27 mouse cellular contexts compared by ENCODE assay signal in the genomic region with DNA sequence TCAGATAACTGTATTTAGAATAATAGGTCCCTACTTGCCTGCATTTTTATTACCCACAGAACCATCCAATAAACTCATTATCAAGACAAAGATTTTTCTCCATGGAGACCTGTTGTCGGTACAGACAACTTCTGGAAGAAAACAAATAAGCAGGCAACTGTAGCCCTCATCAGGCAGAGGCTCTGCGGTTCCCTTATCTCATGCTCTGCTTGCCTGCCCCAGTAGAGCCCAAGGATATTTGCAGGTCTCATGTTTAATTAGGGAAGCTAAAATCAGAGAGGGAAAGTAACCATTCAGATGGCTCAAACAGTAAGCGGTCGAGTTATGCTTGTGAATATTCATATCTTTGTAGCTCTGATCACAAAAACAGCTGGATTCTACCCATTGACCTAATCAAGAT.
"Had no signal": no experiment of that assay in that cellular context is flagged by ENCODE, and none has a peak within 500 bp of the region (broad histone marks: within the 10 kb centered on the region; RNA-seq: fewer than 3 reads in every experiment).

No protein-coding gene starts in this region.

- H3K36me3 ChIP-seq: limb, embryonic 10.5 days; limb, embryonic 12.5 days; limb, embryonic 13.5 days; limb, embryonic 15.5 days; liver, embryonic 12.5 days; liver, embryonic 13.5 days; liver, embryonic 15.5 days; lung, embryonic 15.5 days; midbrain, embryonic 10.5 days; midbrain, embryonic 12.5 days; midbrain, embryonic 13.5 days; midbrain, embryonic 15.5 days had no signal

- H3K27me3 ChIP-seq: limb, embryonic 12.5 days; limb, embryonic 13.5 days; limb, embryonic 15.5 days; liver, embryonic 12.5 days; liver, embryonic 13.5 days; liver, embryonic 15.5 days; lung, embryonic 15.5 days; midbrain, embryonic 12.5 days; midbrain, embryonic 13.5 days; midbrain, embryonic 15.5 days had no signal

- DNase-seq: left cerebral cortex, postnatal 4 days; liver; liver, embryonic 13.5 days; liver, postnatal 0 days; lung, adult 18-20 months; lung, adult 2 months; lung, embryonic 14.5 days; lung, postnatal 10 days; lung, postnatal 14 days; lung, postnatal 36 days; lung, postnatal 4 days; midbrain, embryonic 14.5 days had no signal

- H3K27ac ChIP-seq: limb, embryonic 10.5 days; limb, embryonic 12.5 days; limb, embryonic 13.5 days; limb, embryonic 15.5 days; liver, embryonic 12.5 days; liver, embryonic 13.5 days; liver, embryonic 14.5 days; liver, embryonic 15.5 days; lung, embryonic 15.5 days; macrophage; midbrain, embryonic 10.5 days; midbrain, embryonic 12.5 days; midbrain, embryonic 13.5 days; midbrain, embryonic 15.5 days had no signal

- H3K4me3 ChIP-seq: limb, embryonic 10.5 days; limb, embryonic 12.5 days; limb, embryonic 13.5 days; limb, embryonic 15.5 days; liver, embryonic 12.5 days; liver, embryonic 13.5 days; liver, embryonic 15.5 days; lung, embryonic 15.5 days; megakaryocyte, embryonic 14.5 days; midbrain, embryonic 10.5 days; midbrain, embryonic 12.5 days; midbrain, embryonic 13.5 days; midbrain, embryonic 15.5 days; myocyte had no signal

- H3K9me3 ChIP-seq: limb, embryonic 10.5 days; limb, embryonic 15.5 days; liver, embryonic 12.5 days; liver, embryonic 13.5 days; liver, embryonic 15.5 days; lung, embryonic 15.5 days; midbrain, embryonic 10.5 days; midbrain, embryonic 12.5 days; midbrain, embryonic 13.5 days; midbrain, embryonic 15.5 days had no signal

- H3K9ac ChIP-seq: limb, embryonic 12.5 days; limb, embryonic 13.5 days; limb, embryonic 15.5 days; liver, embryonic 12.5 days; liver, embryonic 13.5 days; liver, embryonic 14.5 days; liver, embryonic 15.5 days; liver, postnatal 0 days; lung, embryonic 14.5 days; lung, embryonic 15.5 days; midbrain, embryonic 12.5 days; midbrain, embryonic 13.5 days; midbrain, embryonic 15.5 days had no signal

- H3K4me1 ChIP-seq: liver, embryonic 12.5 days; liver, embryonic 13.5 days; liver, embryonic 15.5 days; lung, embryonic 15.5 days; megakaryocyte, embryonic 14.5 days; midbrain, embryonic 12.5 days had no signal
